In genomic region chr8:90843127-90843526, GRCm38 (mm10) we compare ENCODE assay signal across 20 mouse cellular contexts. TPM values are rescaled to one million over a fixed set of nuclear protein-coding genes. Genes with fewer than 3 reads are reported as not detected.
"Had no signal": no experiment of that assay in that cellular context is flagged by ENCODE, and none has a peak within 500 bp of the region (broad histone marks: within the 10 kb centered on the region; RNA-seq: fewer than 3 reads in every experiment).

No protein-coding gene starts in this region.

- H3K4me1 ChIP-seq: liver, embryonic 15.5 days; neural tube, embryonic 12.5 days had no signal

- H3K27me3 ChIP-seq: kidney, embryonic 15.5 days; liver, embryonic 15.5 days; neural tube, embryonic 12.5 days had no signal

- H3K4me2 ChIP-seq: kidney, embryonic 15.5 days; liver, embryonic 11.5 days; liver, embryonic 15.5 days; lung, embryonic 14.5 days; neural tube, embryonic 12.5 days had no signal

- H3K36me3 ChIP-seq: kidney, embryonic 15.5 days; limb, embryonic 10.5 days; liver, embryonic 15.5 days; midbrain, embryonic 10.5 days; neural tube, embryonic 12.5 days had no signal

- H3K9me3 ChIP-seq: kidney, embryonic 15.5 days; limb, embryonic 10.5 days; liver, embryonic 15.5 days; midbrain, embryonic 10.5 days; neural tube, embryonic 12.5 days had no signal

- DNase-seq: kidney, adult 2 months; kidney, postnatal 14 days; lung, embryonic 14.5 days; lung, postnatal 10 days; lung, postnatal 4 days; midbrain, embryonic 14.5 days; retina, postnatal 1 day; right cerebral cortex, postnatal 14 days; thymus, adult 2 months; thymus, postnatal 25 days had no signal

- H3K4me3 ChIP-seq: kidney, embryonic 15.5 days; left cerebral cortex, adult 2 months; limb, embryonic 10.5 days; liver, embryonic 15.5 days; midbrain, embryonic 10.5 days; myocyte; neural tube, embryonic 12.5 days had no signal

- H3K9ac ChIP-seq: kidney, embryonic 15.5 days; liver, embryonic 15.5 days; lung, embryonic 14.5 days; neural tube, embryonic 12.5 days had no signal

- H3K27ac ChIP-seq: kidney, embryonic 15.5 days; left cerebral cortex, adult 2 months; limb, embryonic 10.5 days; liver, embryonic 15.5 days; midbrain, embryonic 10.5 days; neural tube, embryonic 12.5 days had no signal

RNA-seq across cellular contexts. Expression of gene Gm19935, which starts 25.9 kb away (rescaled TPM):
- total RNA-seq: megakaryocyte, adult 5-6 weeks had no signal
- polyA plus RNA-seq: kidney, embryonic 15.5 days; limb, embryonic 10.5 days; limb, embryonic 14.5 days; liver, embryonic 11.5 days; liver, embryonic 15.5 days; lung, embryonic 14.5 days; midbrain, embryonic 10.5 days; myocyte had no signal
